Mouse (Mus musculus) neural tube, postnatal 0 days (tissue): ENCODE data around the gene Nsd1. TPM values are rescaled to one million over a fixed set of nuclear protein-coding genes. Genes with fewer than 3 reads are reported as not detected.

Source experiments
- polyA plus RNA-seq: library from polyadenylated mRNA; unstranded; fragments of >200 nt; fragmentation: Nextera tagmentation; extraction: Ambion mirVana; gene quantifications from 2 replicates; pipeline ENCODE4 v1.2.1, GENCODE M21; 2015

Gene Nsd1
- 63.5 and 67.6 TPM in 2 replicates for polyA plus RNA-seq

GRCm38 (mm10) chr13:55209649-55210192 lies at the start of gene Nsd1:
Gene Nsd1, plus strand, starts transcription at chr13:55209782.

GRCm38 (mm10) chr13:55319931-55320533 lies 110.5 kb downstream of the Nsd1 start, which contains the start of gene Prelid1:
Gene Prelid1, plus strand, starts transcription at chr13:55320500.

GRCm38 (mm10) chr13:55321434-55322129 lies 112.0 kb downstream of the Nsd1 start, which contains the start of gene Rab24:
Gene Rab24, minus strand, starts transcription at chr13:55321946.

GRCm38 (mm10) chr13:55329683-55330566 lies 120.3 kb downstream of the Nsd1 start, which contains the start of gene Mxd3:
Gene Mxd3, minus strand, starts transcription at chr13:55329823.

GRCm38 (mm10) chr13:55362453-55363060 lies 153.0 kb downstream of the Nsd1 start, which contains the start of gene Lman2:
Gene Lman2, minus strand, starts transcription at chr13:55362783.

Other genes with a start within 250 kb of the Nsd1 start
- gene Hk3, start 188.4 kb upstream of the Nsd1 start, polyA plus RNA-seq = 0.83 and 1.2 TPM in 2 replicates
- 12.2 and 13.9 TPM in 2 replicates for gene Uimc1, start 109.5 kb upstream of the Nsd1 start, polyA plus RNA-seq
- 23.9 and 26.7 TPM in 2 replicates for gene Zfp346, start 104.5 kb upstream of the Nsd1 start, polyA plus RNA-seq
- not detected in 2 replicates for gene Gm17617, start 76.2 kb upstream of the Nsd1 start, polyA plus RNA-seq
- gene Fgfr4, start 57.1 kb upstream of the Nsd1 start, polyA plus RNA-seq = 1.4 and 1.7 TPM in 2 replicates
- gene Prelid1, start 110.7 kb downstream of the Nsd1 start, polyA plus RNA-seq = 302 and 314 TPM in 2 replicates
- gene Rab24, start 112.2 kb downstream of the Nsd1 start, polyA plus RNA-seq = 98.3 and 99.3 TPM in 2 replicates
- 4.4 and 5.2 TPM in 2 replicates for gene Mxd3, start 120.0 kb downstream of the Nsd1 start, polyA plus RNA-seq
- gene Lman2, start 153.0 kb downstream of the Nsd1 start, polyA plus RNA-seq = 34.2 and 36.2 TPM in 2 replicates
- gene Rgs14, start 159.9 kb downstream of the Nsd1 start, polyA plus RNA-seq = 0.52 and 0.63 TPM in 2 replicates
- not detected in 2 replicates for gene Slc34a1, start 188.4 kb downstream of the Nsd1 start, polyA plus RNA-seq
- 1.5 and 3.3 TPM in 2 replicates for gene Pfn3, start 205.4 kb downstream of the Nsd1 start, polyA plus RNA-seq
- 0.11 and 0.63 TPM in 2 replicates for gene F12, start 217.0 kb downstream of the Nsd1 start, polyA plus RNA-seq
- 33.0 and 37.2 TPM in 2 replicates for gene Grk6, start 235.3 kb downstream of the Nsd1 start, polyA plus RNA-seq